Comparison of ENCODE assay signal across 12 mouse cellular contexts in genomic region chr4:120360011-120360521, GRCm38 (mm10). TPM values are rescaled to one million over a fixed set of nuclear protein-coding genes. Genes with fewer than 3 reads are reported as not detected.
DNase-seq lines count a peak whose midpoint lies in the region; ATAC-seq lines count a peak whose summit lies in the region.
"Had no signal": no experiment of that assay in that cellular context is flagged by ENCODE, and none has a peak within 500 bp of the region (broad histone marks: within the 10 kb centered on the region; RNA-seq: fewer than 3 reads in every experiment).

No protein-coding gene starts in this region.

- H3K27me3 ChIP-seq in forebrain, embryonic 13.5 days: peaks cover 3% of the 10 kb centered on the region; the same call in 1 of the 2 replicates
- H3K27me3 ChIP-seq in hindbrain, embryonic 15.5 days: no peaks in the 10 kb centered on the region

- H3K4me2 ChIP-seq in forebrain, embryonic 13.5 days: no peak overlapping the region
- H3K4me2 ChIP-seq in hindbrain, embryonic 15.5 days: no peak overlapping the region
- H3K4me2 ChIP-seq: limb, embryonic 13.5 days; lung, embryonic 15.5 days had no signal

- no peak overlapping the region for H3K4me3 ChIP-seq in forebrain, embryonic 13.5 days
- H3K4me3 ChIP-seq in hindbrain, embryonic 15.5 days: no peak overlapping the region
- H3K4me3 ChIP-seq: limb, embryonic 13.5 days; lung, embryonic 15.5 days had no signal

- H3K9ac ChIP-seq in forebrain, embryonic 13.5 days: peak overlapping the region; percentile 23; the same call in 1 of the 2 replicates
- H3K9ac ChIP-seq in hindbrain, embryonic 15.5 days: no peak overlapping the region
- H3K9ac ChIP-seq: limb, embryonic 13.5 days; lung, embryonic 15.5 days had no signal

- H3K27ac ChIP-seq in forebrain, embryonic 13.5 days: peak overlapping the region; percentile 69
- peak overlapping the region; percentile 53; the same call in 1 of the 2 replicates for H3K27ac ChIP-seq in hindbrain, embryonic 15.5 days (replicated peaks)
- H3K27ac ChIP-seq: limb, embryonic 13.5 days; lung, embryonic 15.5 days had no signal

- H3K4me1 ChIP-seq in forebrain, embryonic 13.5 days: peaks cover 23% of the 10 kb centered on the region
- peaks cover 18% of the 10 kb centered on the region for H3K4me1 ChIP-seq in hindbrain, embryonic 15.5 days (replicated peaks)
- H3K4me1 ChIP-seq: lung, embryonic 15.5 days had no signal

- no peaks in the 10 kb centered on the region for H3K36me3 ChIP-seq in forebrain, embryonic 13.5 days (ENCODE audit: poor library complexity, severe bottlenecking)
- H3K36me3 ChIP-seq in hindbrain, embryonic 15.5 days: no peaks in the 10 kb centered on the region
- H3K36me3 ChIP-seq: G1E; limb, embryonic 13.5 days; lung, embryonic 15.5 days had no signal

- H3K9me3 ChIP-seq in forebrain, embryonic 13.5 days (replicated peaks): no peaks in the 10 kb centered on the region
- no peaks in the 10 kb centered on the region for H3K9me3 ChIP-seq in hindbrain, embryonic 15.5 days
- H3K9me3 ChIP-seq: limb, embryonic 13.5 days; lung, embryonic 15.5 days had no signal

- WGBS in forebrain, embryonic 13.5 days: 4% methylated on average over 8 of the region's 8 CpGs
- 8% methylated on average over 8 of the region's 8 CpGs for WGBS in hindbrain, embryonic 15.5 days

- ATAC-seq in forebrain, embryonic 13.5 days: peak; percentile 41; the same call in 1 of the 2 replicates
- peak; percentile 76 for ATAC-seq in hindbrain, embryonic 15.5 days (ENCODE audit: low FRiP score, low read depth)
- ATAC-seq in erythroblast, adult 5-6 weeks (replicated peaks; ENCODE audit: low FRiP score, poor library complexity, severe bottlenecking): no peak
- ATAC-seq: intestine, postnatal 0 days had no signal

- peak; percentile 34 to 56 for DNase-seq in kidney, postnatal 4 days
- DNase-seq in retina, postnatal 1 day: peak; percentile 79
- DNase-seq in layer of hippocampus, postnatal 10 days (ENCODE audit: low spot score in 2 of 2): no peak
- no peak for DNase-seq in cerebellum, adult 11-12 months
- DNase-seq: thymus, postnatal 14 days had no signal

RNA-seq across cellular contexts. Expression of gene Scmh1, which starts 45.0 kb away (rescaled TPM):
- polyA plus RNA-seq in forebrain, embryonic 13.5 days (2015; fragmentation: Nextera tagmentation; extraction: Ambion mirVana): 48.9 and 49.7 TPM in 2 replicates
- polyA plus RNA-seq in hindbrain, embryonic 15.5 days (2015; fragmentation: Nextera tagmentation; extraction: Ambion mirVana): 83.3 and 99.9 TPM in 2 replicates
- 7.3 and 9.8 TPM in 2 replicates for total RNA-seq in erythroblast, adult 5-6 weeks (2015; ENCODE audit: low replicate concordance)
- total RNA-seq in erythroblast, adult 5-6 weeks (2017; ENCODE audit: low replicate concordance): 3.2 and 4.7 TPM in 2 replicates
- 100 to 1,000 TPM; 110 to 118 TPM for total RNA-seq in layer of hippocampus, postnatal 10 days (2021)
- polyA plus RNA-seq: G1E had no signal

Comparison
In these comparisons a context has a peak if more than half of its experiments do, and no peak if none do; other contexts are left out.
1. DNase-seq: peak in kidney, postnatal 4 days (2 of 2) and retina, postnatal 1 day (single experiment); none in layer of hippocampus, postnatal 10 days (0 of 2) and cerebellum, adult 11-12 months (single experiment).
2. RNA of gene Scmh1, which starts 45.0 kb away (total RNA-seq): 110 to 118 TPM in layer of hippocampus, postnatal 10 days; 3.2 to 9.8 TPM in erythroblast, adult 5-6 weeks; every median in the first group is over 10 times any median in the second.